Mouse (Mus musculus) large intestine, adult 2 months (tissue): ENCODE data around the gene Ssu72. TPM values are rescaled to one million over a fixed set of nuclear protein-coding genes. Genes with fewer than 3 reads are reported as not detected.
"Not testable (repeated sequence)": the region's sequence is repeated elsewhere in the genome, so short reads cannot be mapped to it uniquely, and the experiment has no call there.

Source experiments
- DNase-seq: peaks from one replicate; pipeline ENCODE4 v3.0.0-alpha.2; 2012; ENCODE audit warnings: low read depth, low spot score
- WGBS: fragments of 180-500 bp; shearing (Covaris S2); methylation state at CpG from one replicate; pipeline ENCODE4 v1.1.7; 2018; 5-methylcytosine and 5-hydroxymethylcytosine counted together
- polyA plus RNA-seq: library from polyadenylated mRNA; depleted of rRNA; stranded (reverse); fragments of >200 nt; gene quantifications from 2 replicates; pipeline ENCODE4 v1.2.3, GENCODE M21; 2012; rRNA removed

The Ssu72 gene
- polyA plus RNA-seq = 125 and 153 TPM in 2 replicates

GRCm38 (mm10) chr4:155704721-155705591 is at the start of gene Ssu72:
Gene Ssu72 (plus strand): TSS chr4:155704800.
- under 1% methylated on average over 82 of the region's 83 CpGs for WGBS
- peak; percentile 76 for DNase-seq

GRCm38 (mm10) chr4:155656214-155656751 is 48.3 kb upstream of the Ssu72 start:
- no peak for DNase-seq
- 95% methylated on average over 13 of the region's 13 CpGs for WGBS

GRCm38 (mm10) chr4:155658961-155659360 is 45.6 kb upstream of the Ssu72 start:
- DNase-seq = no peak
- 94% methylated on average over 10 of the region's 10 CpGs for WGBS

GRCm38 (mm10) chr4:155660641-155661040 is 44.0 kb upstream of the Ssu72 start:
- 75% methylated on average over 12 of the region's 12 CpGs for WGBS
- DNase-seq = no peak

- no peak for DNase-seq
These were observed 37.7 kb upstream of the Ssu72 start for GRCm38 (mm10) chr4:155666903-155667302.

GRCm38 (mm10) chr4:155668689-155669597 is 35.7 kb upstream of the Ssu72 start, which contains the start of gene Mib2:
Gene Mib2 (minus strand): TSS chr4:155669198.
- DNase-seq = peak; percentile 96
- WGBS = under 1% methylated on average over 73 of the region's 73 CpGs

- WGBS = 1% methylated on average over 8 of the region's 8 CpGs
- DNase-seq = no peak
These were observed 35.0 kb upstream of the Ssu72 start for GRCm38 (mm10) chr4:155669598-155670075.

- WGBS = 50% methylated on average over 4 of the region's 4 CpGs
- not testable (repeated sequence) for DNase-seq
These were observed 34.4 kb upstream of the Ssu72 start for GRCm38 (mm10) chr4:155670236-155670635.

- 73% methylated on average over 2 of the region's 2 CpGs for WGBS
- DNase-seq = no peak
These were observed 32.5 kb upstream of the Ssu72 start for GRCm38 (mm10) chr4:155672082-155672481.

- 51% methylated on average over 2 of the region's 2 CpGs for WGBS
- no peak for DNase-seq
These were observed 28.6 kb upstream of the Ssu72 start for GRCm38 (mm10) chr4:155675991-155676390.

- WGBS = 88% methylated on average over 16 of the region's 19 CpGs
- DNase-seq = not testable (repeated sequence)
These were observed 20.8 kb upstream of the Ssu72 start for GRCm38 (mm10) chr4:155683670-155684277.

GRCm38 (mm10) chr4:155687764-155688163 is 16.8 kb upstream of the Ssu72 start:
- 43% methylated on average over 4 of the region's 4 CpGs for WGBS
- not testable (repeated sequence) for DNase-seq

- 77% methylated on average over 12 of the region's 12 CpGs for WGBS
- DNase-seq = no peak
These were observed 13.8 kb upstream of the Ssu72 start for GRCm38 (mm10) chr4:155690571-155691375.

- no peak for DNase-seq
- WGBS = 98% methylated on average over 3 of the region's 3 CpGs
These were observed 12.2 kb upstream of the Ssu72 start for GRCm38 (mm10) chr4:155692421-155692820.

GRCm38 (mm10) chr4:155694111-155694481 is 10.5 kb upstream of the Ssu72 start, which contains the start of gene Fndc10:
Gene Fndc10 (plus strand): TSS chr4:155694342.
- under 1% methylated on average over 45 of the region's 47 CpGs for WGBS
- DNase-seq = no peak

GRCm38 (mm10) chr4:155694482-155695401 is 9.9 kb upstream of the Ssu72 start:
- WGBS = 2% methylated on average over 92 of the region's 92 CpGs
- DNase-seq = no peak

GRCm38 (mm10) chr4:155695531-155696062 is 9.0 kb upstream of the Ssu72 start:
- 75% methylated on average over 4 of the region's 4 CpGs for WGBS
- no peak for DNase-seq
